Mouse (Mus musculus): ENCODE results near the gene Slc9a7. TPM values are rescaled to one million over a fixed set of nuclear protein-coding genes. Genes with fewer than 3 reads are reported as not detected.

Gene Slc9a7
- polyA plus RNA-seq, 1 experiment from 2014 or later, result 1.2 TPM

DNA sequence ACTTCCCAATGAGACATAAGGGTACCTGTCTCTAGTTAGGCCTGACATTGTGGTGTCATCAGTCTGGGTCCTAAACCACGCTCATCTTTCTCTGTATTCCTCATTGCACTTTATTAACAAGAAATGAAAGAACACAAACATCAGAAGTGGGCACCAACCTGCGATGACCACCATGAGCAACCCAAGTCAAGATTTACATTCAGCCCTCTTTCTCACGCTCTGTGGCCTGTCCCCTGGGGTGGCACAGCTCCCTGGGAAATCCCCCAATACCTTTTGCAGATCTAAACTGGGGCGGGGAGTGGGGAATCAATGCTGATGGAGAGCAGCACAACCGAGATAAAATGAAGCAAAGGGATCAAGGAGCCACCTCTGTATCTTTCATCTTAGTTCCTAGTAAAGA lies 892 bp downstream of the Slc9a7 start:
- H3K27me3 ChIP-seq (ENCODE audit: insufficient read depth, low read length), result no peaks in the 10 kb centered on the region
- no peak overlapping the region for H3K9ac ChIP-seq
- H3K9me3 ChIP-seq (ENCODE audit: low read depth, low read length), result no peaks in the 10 kb centered on the region
- no peak overlapping the region for H3K27ac ChIP-seq (ENCODE audit: low read depth)
- H3K4me1 ChIP-seq (ENCODE audit: insufficient read depth), result no peaks in the 10 kb centered on the region
- no peak for TF ChIP-seq CTCF (IDR thresholded peaks at IDR 0.05; ENCODE audit: low read depth)
- H3K4me2 ChIP-seq, result peak overlapping the region; percentile 71
- no peaks in the 10 kb centered on the region for H3K36me3 ChIP-seq (ENCODE audit: insufficient read depth)
- WGBS, result 14% methylated on average over 5 of the region's 5 CpGs
- DNase-seq (no peak), ATAC-seq (ENCODE audit: insufficient read depth) (no peak)
- peak overlapping the region; percentile 46 for H3K4me3 ChIP-seq (ENCODE audit: low read depth, low read length)

GRCm38 (mm10) chrX:20288674-20289073 lies 2.9 kb downstream of the Slc9a7 start:
- no peak overlapping the region for H3K4me3 ChIP-seq (ENCODE audit: low read depth, low read length)
- DNase-seq, result no peak
- 90% methylated on average over 3 of the region's 3 CpGs for WGBS
- H3K36me3 ChIP-seq (ENCODE audit: insufficient read depth), result no peaks in the 10 kb centered on the region
- no peaks in the 10 kb centered on the region for H3K4me1 ChIP-seq (ENCODE audit: insufficient read depth)
- H3K4me2 ChIP-seq, result no peak overlapping the region
- H3K27ac ChIP-seq (ENCODE audit: low read depth), result no peak overlapping the region
- no peak for ATAC-seq (ENCODE audit: insufficient read depth)
- TF ChIP-seq CTCF (IDR thresholded peaks at IDR 0.05; ENCODE audit: low read depth), result no peak
- H3K9ac ChIP-seq, result no peak overlapping the region
- no peaks in the 10 kb centered on the region for H3K9me3 ChIP-seq (ENCODE audit: low read depth, low read length)
- no peaks in the 10 kb centered on the region for H3K27me3 ChIP-seq (ENCODE audit: insufficient read depth, low read length)

- Histone ChIP-seq H3K9me3 (ENCODE audit: low read depth, low read length) (no peaks in the 10 kb centered on the region), H3K36me3 (ENCODE audit: insufficient read depth) (no peaks in the 10 kb centered on the region), H3K9ac (no peak overlapping the region), H3K27ac (ENCODE audit: low read depth) (no peak overlapping the region), H3K4me1 (ENCODE audit: insufficient read depth) (no peaks in the 10 kb centered on the region), H3K4me3 (ENCODE audit: low read depth, low read length) (no peak overlapping the region), H3K27me3 (ENCODE audit: insufficient read depth, low read length) (no peaks in the 10 kb centered on the region), H3K4me2 (no peak overlapping the region)
- DNase-seq, result no peak
- ATAC-seq (ENCODE audit: insufficient read depth), result no peak
- TF ChIP-seq CTCF (IDR thresholded peaks at IDR 0.05; ENCODE audit: low read depth), result no peak
- WGBS, result 63% methylated on average over 2 of the region's 2 CpGs
Measured at GRCm38 (mm10) chrX:20286254-20286653, 5.4 kb downstream of the Slc9a7 start.

GRCm38 (mm10) chrX:20279424-20279823 lies 12.2 kb downstream of the Slc9a7 start:
- Histone ChIP-seq H3K4me1 (ENCODE audit: insufficient read depth) (no peaks in the 10 kb centered on the region), H3K27ac (ENCODE audit: low read depth) (no peak overlapping the region), H3K36me3 (ENCODE audit: insufficient read depth) (no peaks in the 10 kb centered on the region), H3K4me2 (no peak overlapping the region), H3K9me3 (ENCODE audit: low read depth, low read length) (no peaks in the 10 kb centered on the region), H3K4me3 (ENCODE audit: low read depth, low read length) (no peak overlapping the region), H3K9ac (no peak overlapping the region), H3K27me3 (ENCODE audit: insufficient read depth, low read length) (no peaks in the 10 kb centered on the region)
- 61% methylated on average over 6 of the region's 6 CpGs for WGBS
- TF ChIP-seq CTCF (IDR thresholded peaks at IDR 0.05; ENCODE audit: low read depth), result no peak
- no peak for ATAC-seq (ENCODE audit: insufficient read depth)
- no peak for DNase-seq

GRCm38 (mm10) chrX:20273854-20274253 lies 17.8 kb downstream of the Slc9a7 start:
- Histone ChIP-seq H3K4me3 (ENCODE audit: low read depth, low read length) (no peak overlapping the region), H3K27me3 (ENCODE audit: insufficient read depth, low read length) (no peaks in the 10 kb centered on the region), H3K4me2 (no peak overlapping the region), H3K4me1 (ENCODE audit: insufficient read depth) (no peaks in the 10 kb centered on the region), H3K36me3 (ENCODE audit: insufficient read depth) (no peaks in the 10 kb centered on the region), H3K9me3 (ENCODE audit: low read depth, low read length) (no peaks in the 10 kb centered on the region), H3K27ac (ENCODE audit: low read depth) (no peak overlapping the region), H3K9ac (no peak overlapping the region)
- DNase-seq, result no peak
- no peak for ATAC-seq (ENCODE audit: insufficient read depth)
- no peak for TF ChIP-seq CTCF (IDR thresholded peaks at IDR 0.05; ENCODE audit: low read depth)

- H3K9ac ChIP-seq, result no peak overlapping the region
- TF ChIP-seq CTCF (IDR thresholded peaks at IDR 0.05; ENCODE audit: low read depth), result no peak
- no peak overlapping the region for H3K27ac ChIP-seq (ENCODE audit: low read depth)
- no peaks in the 10 kb centered on the region for H3K27me3 ChIP-seq (ENCODE audit: insufficient read depth, low read length)
- no peak overlapping the region for H3K4me2 ChIP-seq
- H3K36me3 ChIP-seq (ENCODE audit: insufficient read depth), result no peaks in the 10 kb centered on the region
- 55% methylated on average over 1 of the region's 1 CpGs for whole genome bisulfite sequencing
- no peak for DNase-seq
- H3K4me1 ChIP-seq (ENCODE audit: insufficient read depth), result no peaks in the 10 kb centered on the region
- H3K9me3 ChIP-seq (ENCODE audit: low read depth, low read length), result no peaks in the 10 kb centered on the region
- no peak overlapping the region for H3K4me3 ChIP-seq (ENCODE audit: low read depth, low read length)
- no peak for ATAC-seq (ENCODE audit: insufficient read depth)
Measured at GRCm38 (mm10) chrX:20271980-20272379, 19.6 kb downstream of the Slc9a7 start.

- WGBS, result 68% methylated on average over 3 of the region's 3 CpGs
- no peak for TF ChIP-seq CTCF (IDR thresholded peaks at IDR 0.05; ENCODE audit: low read depth)
Measured at GRCm38 (mm10) chrX:20269980-20270379, 21.6 kb downstream of the Slc9a7 start.

DNA sequence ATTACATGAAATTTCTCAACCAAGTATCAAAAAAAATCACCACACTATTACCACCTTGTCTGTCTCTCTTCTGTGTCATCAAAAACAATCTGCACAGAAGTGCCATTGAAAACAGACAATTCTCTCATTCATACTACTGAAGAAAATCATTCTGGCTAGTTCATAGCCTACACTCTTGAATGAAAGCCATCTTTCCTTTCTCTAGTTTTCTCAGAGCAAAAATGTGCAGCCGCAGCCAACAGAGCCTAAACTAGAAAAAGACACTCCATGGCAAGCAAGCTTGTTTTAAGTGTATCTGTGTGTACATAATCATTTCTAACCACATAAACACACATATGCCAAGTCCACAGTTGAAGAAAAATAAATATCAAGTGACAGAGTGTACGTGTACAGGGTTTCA lies 27.2 kb downstream of the Slc9a7 start:
- 56% methylated on average over 2 of the region's 2 CpGs for WGBS
- H3K4me1 ChIP-seq (ENCODE audit: insufficient read depth), result no peaks in the 10 kb centered on the region
- H3K36me3 ChIP-seq (ENCODE audit: insufficient read depth), result no peaks in the 10 kb centered on the region
- H3K27me3 ChIP-seq (ENCODE audit: insufficient read depth, low read length), result no peaks in the 10 kb centered on the region
- DNase-seq (no peak), ATAC-seq (ENCODE audit: insufficient read depth) (no peak)
- no peak for TF ChIP-seq CTCF (IDR thresholded peaks at IDR 0.05; ENCODE audit: low read depth)
- H3K4me2 ChIP-seq, result no peak overlapping the region
- H3K27ac ChIP-seq (ENCODE audit: low read depth), result no peak overlapping the region
- H3K4me3 ChIP-seq (ENCODE audit: low read depth, low read length), result no peak overlapping the region
- H3K9me3 ChIP-seq (ENCODE audit: low read depth, low read length), result no peaks in the 10 kb centered on the region
- H3K9ac ChIP-seq, result no peak overlapping the region

More at GRCm38 (mm10) chrX:20269980-20270379, 21.6 kb downstream of the Slc9a7 start:
- Histone ChIP-seq H3K4me2 (no peak overlapping the region), H3K36me3 (ENCODE audit: insufficient read depth) (no peaks in the 10 kb centered on the region), H3K27ac (ENCODE audit: low read depth) (no peak overlapping the region), H3K4me3 (ENCODE audit: low read depth, low read length) (no peak overlapping the region), H3K4me1 (ENCODE audit: insufficient read depth) (no peaks in the 10 kb centered on the region), H3K9ac (no peak overlapping the region), H3K9me3 (ENCODE audit: low read depth, low read length) (no peaks in the 10 kb centered on the region), H3K27me3 (ENCODE audit: insufficient read depth, low read length) (no peaks in the 10 kb centered on the region)
- ATAC-seq (ENCODE audit: insufficient read depth) (no peak), DNase-seq (no peak)

Data from lung, embryonic 14.5 days (tissue).